Mouse (Mus musculus): ENCODE data around the gene Cers6. TPM values are rescaled to one million over a fixed set of nuclear protein-coding genes. Genes with fewer than 3 reads are reported as not detected.

Gene Cers6
- polyA plus RNA-seq, 1 experiment from 2014 or later: 21.3 TPM

DNA sequence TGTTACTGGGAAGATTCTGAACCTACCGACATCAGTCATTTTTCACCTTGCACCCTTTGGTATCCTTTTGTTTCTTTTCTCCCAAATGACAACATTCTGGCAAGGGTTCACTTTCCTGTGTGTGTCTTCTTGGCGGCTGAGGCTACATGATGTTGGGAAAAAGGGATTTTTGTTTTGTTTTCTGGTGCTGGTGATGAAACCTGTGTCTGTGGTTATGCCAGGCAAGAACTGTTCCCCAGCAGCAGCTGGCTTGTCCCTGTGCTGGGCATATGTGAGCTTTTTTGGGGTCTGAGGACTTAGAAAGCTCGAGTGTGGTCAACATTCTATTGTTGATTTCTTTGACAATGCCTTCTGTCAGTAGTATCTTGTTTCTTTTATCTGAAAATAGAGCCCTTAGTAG lies 45.7 kb downstream of the Cers6 start:
- Histone ChIP-seq H3K4me1 (no peaks in the 10 kb centered on the region), H3K4me2 (no peak overlapping the region), H3K36me3 (no peaks in the 10 kb centered on the region), H3K9me3 (no peaks in the 10 kb centered on the region), H3K27ac (no peak overlapping the region), H3K27me3 (no peaks in the 10 kb centered on the region), H3K4me3 (no peak overlapping the region), H3K9ac (no peak overlapping the region)
- ATAC-seq (ENCODE audit: borderline replicate concordance, extremely low read depth, low FRiP score, low TSS enrichment): no peak
- WGBS: 72% methylated on average over 3 of the region's 3 CpGs

DNA sequence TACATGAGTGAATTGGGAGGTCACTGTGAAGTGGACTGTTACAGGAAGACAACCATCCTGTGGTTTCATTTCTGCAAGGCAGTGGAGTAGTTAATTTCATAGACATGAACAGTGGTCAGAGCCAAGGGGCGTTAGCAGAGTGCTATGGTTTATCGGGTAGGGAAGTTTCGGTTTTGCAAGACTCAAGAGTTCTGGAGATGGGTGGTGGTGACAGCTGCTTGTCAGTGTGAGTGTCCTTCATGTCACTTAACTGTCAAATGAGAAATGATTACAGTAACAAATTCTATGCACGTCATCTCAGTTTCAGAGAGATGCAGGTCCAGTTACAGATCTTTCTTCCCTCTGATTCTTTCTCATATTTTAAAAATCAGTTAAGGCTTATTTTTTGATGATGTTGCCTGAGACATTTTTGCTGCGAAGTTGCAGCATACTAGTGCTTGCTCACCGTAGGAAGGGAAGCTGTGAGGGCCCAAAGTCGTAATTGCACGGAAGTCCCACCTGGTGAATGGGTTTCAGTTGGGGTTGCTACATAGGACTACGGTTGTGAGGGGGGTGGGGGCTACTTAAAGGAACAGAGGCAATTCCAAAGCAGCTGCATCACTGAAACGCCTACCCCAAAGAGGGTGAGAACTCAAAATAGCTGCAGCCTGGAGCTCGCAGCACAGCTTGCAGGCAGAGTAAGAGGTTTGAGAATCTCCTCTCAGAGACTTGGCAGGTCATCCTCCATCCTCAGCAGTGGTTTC lies 46.7 kb downstream of the Cers6 start:
- H3K4me3 ChIP-seq: no peak overlapping the region
- no peak overlapping the region for H3K27ac ChIP-seq

DNA sequence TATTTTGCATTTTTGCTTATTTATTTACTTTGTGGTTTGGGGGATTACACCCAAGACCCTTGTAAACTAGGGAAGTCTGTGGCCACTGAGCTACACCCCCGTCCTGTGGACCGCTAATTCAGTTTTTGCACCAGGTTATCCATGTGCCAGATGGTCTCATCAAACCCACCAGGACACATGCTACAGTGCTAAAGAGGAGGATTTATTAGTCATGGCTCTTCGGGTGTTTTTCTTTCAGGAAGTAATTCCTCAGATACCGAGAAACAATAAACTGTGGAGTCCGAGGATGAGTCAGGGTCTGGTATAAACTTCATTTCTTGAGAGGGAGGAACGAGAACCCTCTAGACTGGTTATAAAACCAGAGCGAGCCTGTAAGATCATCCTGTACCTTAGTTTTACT lies 49.5 kb downstream of the Cers6 start:
- no peak for ATAC-seq (ENCODE audit: borderline replicate concordance, extremely low read depth, low FRiP score, low TSS enrichment)
- Histone ChIP-seq H3K4me3 (no peak overlapping the region), H3K27ac (no peak overlapping the region), H3K9me3 (no peaks in the 10 kb centered on the region), H3K4me2 (no peak overlapping the region), H3K36me3 (no peaks in the 10 kb centered on the region), H3K27me3 (no peaks in the 10 kb centered on the region), H3K9ac (no peak overlapping the region), H3K4me1 (no peaks in the 10 kb centered on the region)
- WGBS: 60% methylated on average over 7 of the region's 7 CpGs

More for the DNA sequence above, 46.7 kb downstream of the Cers6 start:
- Histone ChIP-seq H3K27me3 (no peaks in the 10 kb centered on the region), H3K9me3 (no peaks in the 10 kb centered on the region), H3K36me3 (no peaks in the 10 kb centered on the region), H3K9ac (no peak overlapping the region), H3K4me1 (no peaks in the 10 kb centered on the region), H3K4me2 (peak overlapping the region; percentile 20; the same call in 1 of the 2 replicates)
- 59% methylated on average over 11 of the region's 11 CpGs for WGBS
- no peak for ATAC-seq (ENCODE audit: borderline replicate concordance, extremely low read depth, low FRiP score, low TSS enrichment)

DNA sequence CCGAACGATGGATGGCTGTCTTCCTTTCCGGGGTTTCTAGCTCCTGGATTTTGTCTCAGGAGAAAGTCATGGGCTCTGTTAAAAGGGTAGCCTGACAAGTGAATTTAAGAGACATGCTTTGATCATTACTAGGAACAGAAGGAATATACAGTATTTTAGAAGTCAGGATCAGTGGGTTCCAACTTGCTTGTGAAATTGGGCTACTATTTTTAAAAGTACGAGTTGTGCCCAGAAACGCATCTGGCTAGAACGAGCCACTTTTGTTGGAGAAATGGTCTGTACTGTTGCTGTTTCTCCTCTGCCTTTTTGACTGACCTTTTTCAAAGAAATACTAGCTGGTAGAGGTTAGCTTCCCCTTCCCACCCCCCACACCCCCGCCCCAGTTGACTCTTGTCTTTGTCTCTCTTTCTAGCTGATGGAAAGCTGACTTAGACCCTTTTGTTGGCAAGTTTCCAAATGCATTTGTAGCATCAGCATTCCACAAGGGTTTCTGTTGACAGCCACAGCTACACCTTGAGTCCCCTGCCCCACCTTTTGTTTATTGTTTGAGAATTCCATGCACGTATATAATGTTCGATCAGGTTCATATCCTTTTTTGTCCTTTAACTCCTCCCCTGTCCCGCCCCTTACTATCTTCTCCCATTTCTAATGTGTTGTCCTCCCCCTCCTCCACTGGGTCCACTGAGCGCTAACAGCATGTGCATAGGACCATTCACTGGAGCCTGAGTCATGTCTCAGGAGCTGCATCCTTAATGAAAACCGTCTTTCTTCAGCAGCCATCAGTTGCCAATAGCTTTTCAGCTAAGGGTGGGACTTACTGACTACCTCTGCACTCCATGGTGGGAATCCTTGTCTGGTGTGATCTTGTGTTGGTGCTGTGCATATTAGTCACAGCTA lies 50.6 kb downstream of the Cers6 start:
- Histone ChIP-seq H3K9ac (no peak overlapping the region), H3K4me3 (no peak overlapping the region), H3K27ac (no peak overlapping the region), H3K36me3 (no peaks in the 10 kb centered on the region), H3K9me3 (no peaks in the 10 kb centered on the region), H3K4me1 (no peaks in the 10 kb centered on the region), H3K4me2 (no peak overlapping the region), H3K27me3 (no peaks in the 10 kb centered on the region)
- no peak for ATAC-seq (ENCODE audit: borderline replicate concordance, extremely low read depth, low FRiP score, low TSS enrichment)
- WGBS: 84% methylated on average over 12 of the region's 12 CpGs

DNA sequence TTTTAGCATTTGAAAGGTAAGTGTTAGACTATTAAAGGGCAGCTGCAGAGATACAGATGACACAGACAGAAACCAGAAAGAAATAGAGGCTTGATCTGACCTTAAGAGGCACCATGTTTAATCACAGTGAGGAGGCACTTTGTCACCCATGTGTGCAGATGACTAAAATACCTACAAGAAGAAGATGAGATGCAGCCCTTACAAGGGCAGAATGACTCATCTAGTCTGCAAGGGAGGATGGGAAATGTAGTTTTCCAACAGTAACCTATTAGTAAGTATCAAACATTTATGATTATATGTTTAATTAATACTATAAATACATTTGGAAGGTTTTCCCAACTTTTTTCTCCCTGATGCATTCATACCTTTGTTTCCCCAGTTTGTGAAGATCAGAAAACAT lies 54.5 kb downstream of the Cers6 start:
- H3K9ac ChIP-seq: no peak overlapping the region
- no peaks in the 10 kb centered on the region for H3K27me3 ChIP-seq
- H3K4me1 ChIP-seq: no peaks in the 10 kb centered on the region
- no peak overlapping the region for H3K4me2 ChIP-seq
- ATAC-seq (ENCODE audit: borderline replicate concordance, extremely low read depth, low FRiP score, low TSS enrichment): no peak
- H3K27ac ChIP-seq: no peak overlapping the region
- H3K9me3 ChIP-seq: no peaks in the 10 kb centered on the region
- H3K36me3 ChIP-seq: no peaks in the 10 kb centered on the region
- H3K4me3 ChIP-seq: no peak overlapping the region

DNA sequence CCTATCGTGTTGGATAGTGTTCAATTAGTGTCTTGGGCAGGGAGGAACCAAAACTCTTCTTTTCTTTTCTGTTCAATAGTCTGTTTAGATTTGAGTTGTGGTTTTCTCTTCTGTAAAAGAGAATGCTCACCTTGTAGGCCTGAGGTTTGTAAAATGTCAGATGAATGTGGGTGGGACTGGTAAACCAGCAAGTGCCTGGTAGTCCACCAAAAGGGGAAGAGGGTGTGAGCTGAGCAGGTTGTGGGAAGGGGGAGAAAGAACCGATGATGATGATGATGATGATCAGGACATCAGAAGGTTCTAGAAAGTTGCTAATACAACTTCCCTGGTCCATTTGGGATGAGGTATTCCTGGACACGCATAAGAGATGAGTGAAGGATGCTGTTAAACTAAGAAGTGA lies 55.1 kb downstream of the Cers6 start:
- WGBS: 92% methylated on average over 3 of the region's 3 CpGs
- H3K27ac ChIP-seq: no peak overlapping the region
- no peak overlapping the region for H3K4me3 ChIP-seq
- no peaks in the 10 kb centered on the region for H3K27me3 ChIP-seq
- no peak overlapping the region for H3K9ac ChIP-seq
- no peaks in the 10 kb centered on the region for H3K4me1 ChIP-seq
- H3K4me2 ChIP-seq: no peak overlapping the region
- H3K9me3 ChIP-seq: no peaks in the 10 kb centered on the region
- no peaks in the 10 kb centered on the region for H3K36me3 ChIP-seq
- ATAC-seq (ENCODE audit: borderline replicate concordance, extremely low read depth, low FRiP score, low TSS enrichment): no peak

DNA sequence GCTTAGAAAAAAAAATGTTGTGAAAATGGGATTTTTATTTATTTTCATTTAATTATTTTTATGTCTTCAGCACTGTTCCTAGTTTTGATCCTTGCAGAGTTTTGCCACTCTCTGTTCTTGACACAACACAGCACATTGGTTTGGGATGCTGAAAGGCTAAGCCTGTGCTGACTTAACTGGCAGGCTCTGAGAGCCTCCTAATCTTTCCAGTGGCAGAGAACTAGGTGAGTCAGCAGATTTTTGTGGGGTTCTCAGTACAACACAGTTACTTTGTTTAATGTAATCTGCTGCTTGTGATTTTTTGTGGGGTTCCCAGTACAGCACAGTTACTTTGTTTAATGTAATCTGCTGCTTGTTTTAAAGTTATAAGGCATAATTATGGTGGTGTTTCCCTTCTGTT lies 55.8 kb downstream of the Cers6 start:
- Histone ChIP-seq H3K27me3 (no peaks in the 10 kb centered on the region), H3K4me3 (no peak overlapping the region), H3K27ac (no peak overlapping the region), H3K4me2 (no peak overlapping the region), H3K9me3 (no peaks in the 10 kb centered on the region), H3K4me1 (no peaks in the 10 kb centered on the region), H3K36me3 (no peaks in the 10 kb centered on the region), H3K9ac (no peak overlapping the region)
- no peak for ATAC-seq (ENCODE audit: borderline replicate concordance, extremely low read depth, low FRiP score, low TSS enrichment)

DNA sequence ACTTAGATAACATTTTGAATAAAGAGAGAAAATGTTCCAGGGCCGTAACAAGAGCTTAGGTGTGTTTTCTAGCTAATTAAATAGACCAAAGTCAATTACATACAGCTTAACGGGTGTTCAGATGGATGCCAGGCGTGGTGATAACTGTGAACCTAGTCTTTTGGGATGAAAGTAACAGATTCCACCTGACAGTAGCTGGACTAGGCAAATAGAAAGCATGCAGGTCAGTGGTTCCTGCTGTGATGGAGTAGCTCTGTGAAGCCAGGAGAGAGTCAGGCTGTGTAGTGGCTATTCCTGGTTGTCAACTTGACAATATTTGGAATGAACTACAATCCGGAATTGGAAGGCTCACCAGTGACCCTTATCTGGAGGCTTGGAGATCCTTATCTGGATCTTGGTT lies 56.3 kb downstream of the Cers6 start:
- H3K9me3 ChIP-seq: no peaks in the 10 kb centered on the region
- no peak for ATAC-seq (ENCODE audit: borderline replicate concordance, extremely low read depth, low FRiP score, low TSS enrichment)
- H3K9ac ChIP-seq: no peak overlapping the region
- no peaks in the 10 kb centered on the region for H3K27me3 ChIP-seq
- no peak overlapping the region for H3K4me2 ChIP-seq
- no peaks in the 10 kb centered on the region for H3K36me3 ChIP-seq
- H3K4me1 ChIP-seq: no peaks in the 10 kb centered on the region
- 79% methylated on average over 4 of the region's 4 CpGs for WGBS
- no peak overlapping the region for H3K27ac ChIP-seq
- H3K4me3 ChIP-seq: no peak overlapping the region

DNA sequence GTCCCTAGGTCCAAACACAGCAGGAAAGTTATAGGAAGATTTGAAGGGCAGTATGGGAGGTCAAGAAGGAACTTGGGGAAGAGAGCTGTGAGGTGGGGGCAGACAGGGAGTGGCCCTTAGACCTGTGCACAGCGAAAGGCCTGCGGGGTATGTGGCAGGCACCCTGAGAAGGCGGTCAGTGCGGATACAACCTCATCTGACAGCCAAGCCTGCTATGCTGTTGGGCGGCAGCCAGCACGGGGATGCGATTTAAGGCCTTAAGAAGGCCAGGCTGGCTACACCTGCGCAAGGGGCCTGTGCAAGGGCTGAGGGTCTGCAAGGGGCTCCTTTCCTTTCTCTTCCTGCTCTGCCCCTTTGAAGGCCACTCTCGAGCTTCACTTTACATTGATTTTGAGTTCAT lies 63.1 kb downstream of the Cers6 start:
- H3K36me3 ChIP-seq: no peaks in the 10 kb centered on the region
- H3K27me3 ChIP-seq: no peaks in the 10 kb centered on the region
- no peak overlapping the region for H3K4me2 ChIP-seq
- no peaks in the 10 kb centered on the region for H3K4me1 ChIP-seq
- no peaks in the 10 kb centered on the region for H3K9me3 ChIP-seq
- ATAC-seq (ENCODE audit: borderline replicate concordance, extremely low read depth, low FRiP score, low TSS enrichment): no peak
- no peak overlapping the region for H3K27ac ChIP-seq
- WGBS: 84% methylated on average over 9 of the region's 9 CpGs
- H3K9ac ChIP-seq: no peak overlapping the region
- H3K4me3 ChIP-seq: no peak overlapping the region

DNA sequence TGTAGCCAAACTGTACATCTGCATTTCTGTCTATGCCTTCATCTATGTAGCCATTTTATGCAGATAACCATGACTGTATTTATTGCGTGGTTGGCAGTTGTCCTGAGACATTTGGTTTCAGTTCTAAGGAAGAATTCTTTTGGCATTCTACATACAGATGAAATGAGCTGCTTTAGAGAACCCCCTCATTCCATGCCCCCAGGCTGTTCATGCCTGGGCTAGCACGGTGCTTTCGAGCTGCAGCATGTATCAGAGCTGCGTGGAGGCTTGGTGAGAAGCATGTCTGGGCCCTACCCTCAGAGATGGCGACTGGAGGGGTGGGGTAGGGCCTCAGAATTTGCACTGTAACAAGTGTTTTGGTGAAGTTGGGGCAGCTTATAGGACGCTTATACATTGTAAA lies 64.3 kb downstream of the Cers6 start:
- H3K9me3 ChIP-seq: no peaks in the 10 kb centered on the region
- ATAC-seq (ENCODE audit: borderline replicate concordance, extremely low read depth, low FRiP score, low TSS enrichment): no peak
- H3K9ac ChIP-seq: no peak overlapping the region
- 85% methylated on average over 6 of the region's 6 CpGs for WGBS
- no peak overlapping the region for H3K27ac ChIP-seq
- no peak overlapping the region for H3K4me3 ChIP-seq
- no peaks in the 10 kb centered on the region for H3K36me3 ChIP-seq
- no peak overlapping the region for H3K4me2 ChIP-seq
- H3K4me1 ChIP-seq: no peaks in the 10 kb centered on the region
- H3K27me3 ChIP-seq: no peaks in the 10 kb centered on the region

DNA sequence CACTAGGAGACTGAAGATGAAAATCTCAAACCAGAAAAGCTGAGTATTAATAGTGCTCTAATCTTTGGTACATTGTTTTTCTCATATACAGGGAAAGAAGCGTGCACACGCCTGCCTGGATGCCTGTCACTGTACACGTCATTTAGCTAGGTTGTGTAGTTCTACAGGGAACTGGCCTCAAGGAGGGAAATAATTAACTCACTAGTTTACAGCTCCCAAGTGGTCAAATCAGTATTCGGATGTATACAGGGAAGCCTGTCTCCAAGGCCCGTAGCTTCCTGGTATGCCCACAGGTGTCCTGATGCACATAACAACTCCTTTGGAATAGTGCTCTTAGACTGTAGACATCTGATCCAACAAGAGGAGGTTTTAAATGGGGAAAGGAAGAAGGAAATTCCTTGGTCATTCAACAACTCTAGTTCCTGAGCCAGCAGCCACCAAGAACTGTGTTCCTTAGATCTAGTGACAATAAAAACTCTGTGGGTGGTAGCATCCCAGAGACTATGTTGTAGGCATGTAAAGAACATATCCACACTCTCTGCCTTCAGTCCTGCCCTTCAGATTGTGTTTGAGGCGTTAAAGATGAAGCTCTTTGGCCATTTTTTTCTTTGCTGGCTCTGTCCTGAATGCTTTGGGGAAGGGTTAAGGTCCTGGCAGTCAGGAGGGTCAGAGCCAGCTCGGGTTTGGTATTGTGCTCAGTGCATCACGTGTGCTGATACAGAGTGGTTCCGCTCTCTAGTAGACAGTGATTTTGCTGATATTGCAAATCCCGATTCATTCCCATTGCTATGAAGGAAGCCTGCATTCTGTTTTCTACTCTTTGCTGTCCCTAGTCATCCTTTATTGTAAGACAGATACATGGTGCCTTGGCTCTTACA lies 65.9 kb downstream of the Cers6 start:
- no peak overlapping the region for H3K9ac ChIP-seq
- no peak overlapping the region for H3K27ac ChIP-seq
- 85% methylated on average over 10 of the region's 10 CpGs for WGBS
- no peaks in the 10 kb centered on the region for H3K4me1 ChIP-seq
- no peaks in the 10 kb centered on the region for H3K27me3 ChIP-seq
- H3K36me3 ChIP-seq: no peaks in the 10 kb centered on the region
- no peak overlapping the region for H3K4me3 ChIP-seq
- no peak overlapping the region for H3K4me2 ChIP-seq
- H3K9me3 ChIP-seq: no peaks in the 10 kb centered on the region
- ATAC-seq (ENCODE audit: borderline replicate concordance, extremely low read depth, low FRiP score, low TSS enrichment): no peak

DNA sequence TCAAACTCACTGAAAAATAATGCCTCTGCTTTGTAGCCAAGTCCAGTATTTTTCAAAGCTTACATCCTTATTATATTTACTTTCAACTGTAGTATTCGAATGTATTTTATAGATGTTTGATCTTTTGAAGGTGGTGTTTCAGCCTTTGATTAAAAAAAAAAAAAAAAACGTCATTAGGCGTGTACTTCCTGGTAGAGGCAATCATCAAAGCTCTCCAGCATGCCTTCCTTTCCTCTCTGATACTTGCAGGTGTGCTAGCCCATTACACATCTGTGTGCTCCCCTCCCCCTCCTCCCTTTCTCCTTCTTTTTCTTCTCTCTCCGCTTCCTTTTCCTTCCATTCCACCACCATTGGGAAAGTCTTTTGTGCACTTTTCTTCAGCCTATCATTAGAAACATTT lies 71.0 kb downstream of the Cers6 start:
- Histone ChIP-seq H3K4me2 (no peak overlapping the region), H3K27ac (no peak overlapping the region), H3K4me3 (no peak overlapping the region), H3K9me3 (no peaks in the 10 kb centered on the region), H3K9ac (no peak overlapping the region), H3K36me3 (no peaks in the 10 kb centered on the region), H3K27me3 (no peaks in the 10 kb centered on the region), H3K4me1 (0 out of 2 replicates have a peak, but pooled peaks cover 3% of the 10 kb centered on the region)
- WGBS: 47% methylated on average over 4 of the region's 4 CpGs
- no peak for ATAC-seq (ENCODE audit: borderline replicate concordance, extremely low read depth, low FRiP score, low TSS enrichment)
